Mouse (Mus musculus) G1E-ER4 (cell line): ENCODE data around the gene Pla2g3. TPM values are rescaled to one million over a fixed set of nuclear protein-coding genes. Genes with fewer than 3 reads are reported as not detected.

ENCODE experiments used
- GATA1 ChIP-seq: IDR thresholded peaks from one replicate; pipeline ENCODE4 v1.8.0; 2012; ENCODE audit warnings: low read length, inconsistent platforms
- polyA plus RNA-seq: library from polyadenylated mRNA; stranded (reverse); fragments of >175 nt; gene quantifications from 2 replicates; pipeline ENCODE4 v1.2.3, GENCODE M21; 2012

Pla2g3 gene
- polyA plus RNA-seq, 1 experiment: not detected

- no peak for TF ChIP-seq GATA1
These were observed 48.8 kb downstream of the Pla2g3 start for GRCm38 (mm10) chr11:3536745-3537333.

GRCm38 (mm10) chr11:3537711-3538110 is 49.6 kb downstream of the Pla2g3 start:
- TF ChIP-seq GATA1: no peak

- no peak for TF ChIP-seq GATA1
These were observed 50.3 kb downstream of the Pla2g3 start for GRCm38 (mm10) chr11:3538341-3538740.

GRCm38 (mm10) chr11:3539111-3539825 is 51.2 kb downstream of the Pla2g3 start:
- no peak for TF ChIP-seq GATA1

- no peak for TF ChIP-seq GATA1
These were observed 51.7 kb downstream of the Pla2g3 start for GRCm38 (mm10) chr11:3539826-3540196.

- TF ChIP-seq GATA1: no peak
These were observed 52.5 kb downstream of the Pla2g3 start, which contains the start of gene Smtn for GRCm38 (mm10) chr11:3540451-3541085. Smtn (minus strand) TSS chr11:3540612.

GRCm38 (mm10) chr11:3541932-3542331 is 53.8 kb downstream of the Pla2g3 start:
- TF ChIP-seq GATA1: no peak

- no peak for TF ChIP-seq GATA1
These were observed 54.9 kb downstream of the Pla2g3 start for GRCm38 (mm10) chr11:3543001-3543400.

- no peak for TF ChIP-seq GATA1
These were observed 56.3 kb downstream of the Pla2g3 start for GRCm38 (mm10) chr11:3544409-3544808.

GRCm38 (mm10) chr11:3545531-3546241 is 57.6 kb downstream of the Pla2g3 start:
- TF ChIP-seq GATA1: no peak

GRCm38 (mm10) chr11:3546242-3546562 is 58.1 kb downstream of the Pla2g3 start:
- TF ChIP-seq GATA1: no peak

GRCm38 (mm10) chr11:3547047-3547446 is 59.0 kb downstream of the Pla2g3 start:
- TF ChIP-seq GATA1: no peak

- TF ChIP-seq GATA1: no peak
These were observed 59.9 kb downstream of the Pla2g3 start for GRCm38 (mm10) chr11:3547969-3548368.

GRCm38 (mm10) chr11:3548564-3549295 is 60.6 kb downstream of the Pla2g3 start:
- no peak for TF ChIP-seq GATA1

Other genes with a start within 250 kb of the Pla2g3 start
- 84.4 and 103 TPM in 2 replicates for gene Drg1, start 221.9 kb upstream of the Pla2g3 start, polyA plus RNA-seq
- 108 and 127 TPM in 2 replicates for gene Patz1, start 199.4 kb upstream of the Pla2g3 start, polyA plus RNA-seq
- gene Pik3ip1, start 157.9 kb upstream of the Pla2g3 start, polyA plus RNA-seq: 0.17 and 0.24 TPM in 2 replicates
- 27.6 and 33.3 TPM in 2 replicates for gene Limk2, start 79.1 kb upstream of the Pla2g3 start, polyA plus RNA-seq
- gene Rnf185, start 35.9 kb upstream of the Pla2g3 start, polyA plus RNA-seq: 1.8 and 2.1 TPM in 2 replicates
- not detected in 2 replicates for gene Inpp5j, start 16.5 kb downstream of the Pla2g3 start, polyA plus RNA-seq
- gene Selenom, start 26.4 kb downstream of the Pla2g3 start, polyA plus RNA-seq: not detected in 2 replicates
- not detected in 2 replicates for gene Smtn, start 52.3 kb downstream of the Pla2g3 start, polyA plus RNA-seq
- gene Morc2a, start 160.9 kb downstream of the Pla2g3 start, polyA plus RNA-seq: 0.23 and 0.37 TPM in 2 replicates